In genomic region chr1:84585434-84585833, GRCm38 (mm10) we compare ENCODE assay signal across 11 mouse cellular contexts.
DNase-seq lines count a peak whose midpoint lies in the region; ATAC-seq and TF ChIP-seq lines count a peak whose summit lies in the region.
"Had no signal": no experiment of that assay in that cellular context is flagged by ENCODE, and none has a peak within 500 bp of the region (broad histone marks: within the 10 kb centered on the region; RNA-seq: fewer than 3 reads in every experiment).

No protein-coding gene starts in this region.

- H3K27me3 ChIP-seq in hindbrain, embryonic 13.5 days, result no peaks in the 10 kb centered on the region
- H3K27me3 ChIP-seq in midbrain, postnatal 0 days (ENCODE audit: insufficient read depth, low read length), result no peaks in the 10 kb centered on the region

- 0 out of 2 replicates have a peak overlapping the region, but pooled peaks have one; percentile 4 for H3K9ac ChIP-seq in hindbrain, embryonic 13.5 days
- no peak overlapping the region for H3K9ac ChIP-seq in midbrain, postnatal 0 days (replicated peaks; ENCODE audit: low read length, poor library complexity, severe bottlenecking)

- no peak overlapping the region for H3K27ac ChIP-seq in left cerebral cortex, adult 2 months
- H3K27ac ChIP-seq in hindbrain, embryonic 13.5 days, result peak overlapping the region; percentile 77
- H3K27ac ChIP-seq in midbrain, postnatal 0 days (ENCODE audit: low read depth, low read length), result peak overlapping the region; percentile 40

- no peak overlapping the region for H3K4me3 ChIP-seq in left cerebral cortex, adult 2 months
- H3K4me3 ChIP-seq in hindbrain, embryonic 13.5 days, result no peak overlapping the region
- H3K4me3 ChIP-seq in midbrain, postnatal 0 days (ENCODE audit: low read depth, low read length), result no peak overlapping the region

- intact Hi-C loops in left cerebral cortex, adult 2 months (cut with DNase I), result loop anchor here (5.0 to 10.0 kb wide), 2 partner anchors 112 to 301 kb away; partner anchors contain the start of gene Dner
- intact Hi-C loops in left cerebral cortex, postnatal 36 days (cut with DNase I), result loop anchor here (5.0 to 10.0 kb wide), 2 partner anchors 301 to 838 kb away; no protein-coding TSS in a partner anchor

- peaks cover 16% of the 10 kb centered on the region for H3K36me3 ChIP-seq in hindbrain, embryonic 13.5 days
- no peaks in the 10 kb centered on the region; the same call in 1 of the 2 replicates for H3K36me3 ChIP-seq in midbrain, postnatal 0 days (ENCODE audit: insufficient read depth, low read length)

- no peak for TF ChIP-seq CTCF in left cerebral cortex, adult 2 months (IDR thresholded peaks at IDR 0.05)
- TF ChIP-seq CTCF in midbrain, postnatal 0 days (IDR thresholded peaks at IDR 0.05), result no peak

- whole genome bisulfite sequencing in hindbrain, embryonic 13.5 days, result 7% methylated on average over 6 of the region's 6 CpGs
- 3% methylated on average over 6 of the region's 6 CpGs for WGBS in midbrain, postnatal 0 days

- H3K9me3 ChIP-seq in hindbrain, embryonic 13.5 days, result no peaks in the 10 kb centered on the region
- no peaks in the 10 kb centered on the region for H3K9me3 ChIP-seq in midbrain, postnatal 0 days (ENCODE audit: low read length)

- peak overlapping the region; percentile 35 for H3K4me2 ChIP-seq in hindbrain, embryonic 13.5 days
- H3K4me2 ChIP-seq in midbrain, postnatal 0 days (ENCODE audit: low read depth, low read length, poor library complexity, severe bottlenecking), result peak overlapping the region; percentile 26; the same call in 1 of the 2 replicates

- ATAC-seq in hindbrain, embryonic 13.5 days (ENCODE audit: low FRiP score), result peak; percentile 75
- ATAC-seq in midbrain, postnatal 0 days (ENCODE audit: low FRiP score), result peak; percentile 74
- ATAC-seq in megakaryocyte progenitor cell, adult 5-6 weeks (replicated peaks; ENCODE audit: poor library complexity), result no peak

- DNase-seq in left cerebral cortex, adult 2 months (ENCODE audit: extremely low spot score in 1 of 2, low spot score in 2 of 2), result peak; percentile 16 to 28
- DNase-seq in left cerebral cortex, postnatal 36 days (ENCODE audit: low spot score in 2 of 2), result no peak
- peak; percentile 40 for DNase-seq in embryo, embryonic 10.5 days (ENCODE audit: low spot score)
- peak; percentile 78 for DNase-seq in midbrain, postnatal 0 days (ENCODE audit: low spot score)
- DNase-seq in urinary bladder, postnatal 14 days (ENCODE audit: low spot score), result no peak
- DNase-seq in kidney, postnatal 10 days, result no peak
- DNase-seq: cerebellum, adult 8-10 months; heart, postnatal 14 days; thymus, adult 18-20 months had no signal

- peaks cover 51% of the 10 kb centered on the region for H3K4me1 ChIP-seq in hindbrain, embryonic 13.5 days (replicated peaks)
- peaks cover 25% of the 10 kb centered on the region for H3K4me1 ChIP-seq in midbrain, postnatal 0 days (ENCODE audit: insufficient read depth, low read length)

Comparison
In these comparisons a context has a peak if more than half of its experiments do, and no peak if none do; other contexts are left out.
1. DNase-seq: peak in left cerebral cortex, adult 2 months (2 of 2), embryo, embryonic 10.5 days (single experiment) and midbrain, postnatal 0 days (single experiment); none in left cerebral cortex, postnatal 36 days (0 of 2), urinary bladder, postnatal 14 days (single experiment) and kidney, postnatal 10 days (single experiment).